Mouse (Mus musculus): ENCODE data around the gene Dgat2l6. TPM values are rescaled to one million over a fixed set of nuclear protein-coding genes. Genes with fewer than 3 reads are reported as not detected.

Dgat2l6 gene
- total RNA-seq, 1 experiment, result not detected

DNA sequence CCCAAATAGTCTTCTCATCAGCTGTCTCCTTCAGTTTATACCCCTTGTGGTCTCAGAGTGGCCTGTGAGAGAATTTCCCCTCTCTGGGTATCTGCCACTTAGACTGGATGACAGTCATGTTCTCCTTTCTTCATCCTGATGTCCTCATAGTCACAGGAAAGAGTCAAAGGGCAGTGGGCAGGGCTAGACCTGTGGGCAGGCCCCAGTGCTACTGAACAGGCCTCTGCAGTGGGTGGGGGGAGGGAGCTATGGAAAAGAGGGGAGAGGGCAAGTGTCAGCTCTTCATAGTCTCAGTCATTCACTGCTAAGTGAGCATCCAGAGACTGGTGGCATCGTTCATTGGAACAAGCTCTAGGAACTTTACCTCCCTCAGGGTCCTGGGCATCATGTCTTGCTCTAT, 47.3 kb downstream of the Dgat2l6 start, which contains the start of gene Awat1:
TSS of gene Awat1 (plus strand) at position 301 of the 400 bp plus-strand sequence.
- no peak for DNase-seq (ENCODE audit: low read depth, low spot score)
- H3K9me3 ChIP-seq (ENCODE audit: control insufficient read depth, insufficient read depth, low read depth, low read length), result no peaks in the 10 kb centered on the region
- H3K36me3 ChIP-seq (ENCODE audit: control insufficient read depth, insufficient read depth, low read length, poor library complexity, severe bottlenecking), result no peaks in the 10 kb centered on the region
- no peak within 1 kb of the TSS for H3K9ac ChIP-seq (ENCODE audit: insufficient read depth, low read depth, low read length, poor library complexity, severe bottlenecking)
- no peak for TF ChIP-seq MAFK (IDR thresholded peaks at IDR 0.05; ENCODE audit: insufficient read depth, low read depth, low read length)
- TF ChIP-seq CHD2 (IDR thresholded peaks at IDR 0.05; ENCODE audit: low read depth, low read length), result no peak
- TF ChIP-seq HCFC1 (IDR thresholded peaks at IDR 0.05; ENCODE audit: borderline replicate concordance, insufficient read depth, low read length), result no peak
- TF ChIP-seq ZC3H11A (IDR thresholded peaks at IDR 0.05; ENCODE audit: borderline replicate concordance, low read depth, low read length), result no peak
- no peak for TF ChIP-seq ZNF384 (IDR thresholded peaks at IDR 0.05; ENCODE audit: low read depth, low read length)
- no peak within 1 kb of the TSS for H3K27ac ChIP-seq (ENCODE audit: insufficient read depth, low read depth, low read length, poor library complexity, severe bottlenecking)
- H3K4me3 ChIP-seq (ENCODE audit: insufficient read depth in 1 of 2, low read depth in 1 of 2, low read length in 2 of 2, poor library complexity in 1 of 2, severe bottlenecking in 1 of 2), result no peak within 1 kb of the TSS
- in situ Hi-C loops (cut with MboI; ENCODE audit: low sequenced_read_pairs in 2 of 2, unreplicated experiment in 2 of 2), result no loop called here
- no peaks in the 10 kb centered on the region for H3K4me1 ChIP-seq (ENCODE audit: control insufficient read depth in 2 of 2, insufficient read depth in 2 of 2, low read length in 2 of 2, poor library complexity in 1 of 2)

- Histone ChIP-seq H3K9me3 (ENCODE audit: control insufficient read depth, insufficient read depth, low read depth, low read length) (no peaks in the 10 kb centered on the region), H3K9ac (ENCODE audit: insufficient read depth, low read depth, low read length, poor library complexity, severe bottlenecking) (no peak within 1 kb of the TSS), H3K36me3 (ENCODE audit: control insufficient read depth, insufficient read depth, low read length, poor library complexity, severe bottlenecking) (no peaks in the 10 kb centered on the region), H3K4me1 (ENCODE audit: control insufficient read depth in 2 of 2, insufficient read depth in 2 of 2, low read length in 2 of 2, poor library complexity in 1 of 2) (no peaks in the 10 kb centered on the region), H3K27ac (ENCODE audit: insufficient read depth, low read depth, low read length, poor library complexity, severe bottlenecking) (no peak within 1 kb of the TSS), H3K4me3 (ENCODE audit: insufficient read depth in 1 of 2, low read depth in 1 of 2, low read length in 2 of 2, poor library complexity in 1 of 2, severe bottlenecking in 1 of 2) (no peak within 1 kb of the TSS)
- in situ Hi-C loops (cut with MboI; ENCODE audit: low sequenced_read_pairs in 2 of 2, unreplicated experiment in 2 of 2), result no loop called here
- no peak for DNase-seq (ENCODE audit: low read depth, low spot score)
- TF ChIP-seq ZNF384 (IDR thresholded peaks at IDR 0.05; ENCODE audit: low read depth, low read length), result no peak
- TF ChIP-seq ZC3H11A (IDR thresholded peaks at IDR 0.05; ENCODE audit: borderline replicate concordance, low read depth, low read length), result no peak
- TF ChIP-seq HCFC1 (IDR thresholded peaks at IDR 0.05; ENCODE audit: borderline replicate concordance, insufficient read depth, low read length), result no peak
- no peak for TF ChIP-seq MAFK (IDR thresholded peaks at IDR 0.05; ENCODE audit: insufficient read depth, low read depth, low read length)
- no peak for TF ChIP-seq CHD2 (IDR thresholded peaks at IDR 0.05; ENCODE audit: low read depth, low read length)
Measured at GRCm38 (mm10) chrX:100594791-100595190, 70.2 kb downstream of the Dgat2l6 start, which contains the start of gene P2ry4. Gene P2ry4 (minus strand): TSS chrX:100594869.

Other genes with a start within 250 kb of the Dgat2l6 start
- gene Otud6a, start 95.8 kb upstream of the Dgat2l6 start, total RNA-seq (2012; rRNA removed), result 3.7 and 4.6 TPM in 2 replicates
- 1.2 and 1.6 TPM in 2 replicates for gene Awat2, start 82.1 kb upstream of the Dgat2l6 start, total RNA-seq (2012; rRNA removed)
- 83.4 and 118 TPM in 2 replicates for gene Igbp1, start 30.5 kb upstream of the Dgat2l6 start, total RNA-seq (2012; rRNA removed)
- not detected in 2 replicates for gene Awat1, start 47.4 kb downstream of the Dgat2l6 start, total RNA-seq (2012; rRNA removed)
- gene P2ry4, start 70.0 kb downstream of the Dgat2l6 start, total RNA-seq (2012; rRNA removed), result 0.05 TPM in 1 of 2 replicates, not detected in the other
- gene Arr3, start 80.7 kb downstream of the Dgat2l6 start, total RNA-seq (2012; rRNA removed), result not detected in 2 replicates
- 24.5 and 25.4 TPM in 2 replicates for gene Kif4, start 100.9 kb downstream of the Dgat2l6 start, total RNA-seq (2012; rRNA removed)
- gene Pdzd11, start 101.7 kb downstream of the Dgat2l6 start, total RNA-seq (2012; rRNA removed), result 22.3 and 38.7 TPM in 2 replicates
- 0.22 and 0.32 TPM in 2 replicates for gene Gdpd2, start 205.0 kb downstream of the Dgat2l6 start, total RNA-seq (2012; rRNA removed)
- gene Dlg3, start 242.9 kb downstream of the Dgat2l6 start, total RNA-seq (2012; rRNA removed), result 13.1 and 15.3 TPM in 2 replicates